Mouse (Mus musculus) neural tube, embryonic 11.5 days (tissue): ENCODE results near the gene Gm9936. TPM values are rescaled to one million over a fixed set of nuclear protein-coding genes. Genes with fewer than 3 reads are reported as not detected.

Experiments
- ATAC-seq: fragments of 200-750 bp; cut with Nextera tagmentation; 2 replicates; pipeline ENCODE4 v1.8.0; 2017; ENCODE audit warnings: moderate number of reproducible peaks, mild to moderate bottlenecking, moderate TSS enrichment, moderate library complexity; ENCODE audit not compliant: insufficient read depth, low FRiP score, low TSS enrichment
- DNase-seq: peaks from one replicate; pipeline ENCODE4 v3.0.0-alpha.2; 2015; ENCODE audit warnings: low spot score
- H3K27ac ChIP-seq: fragments of 300-500 bp; sonication (generic); 2 replicates; pipeline ENCODE4 v1.5.1; 2014; ENCODE audit warnings: low read depth, mild to moderate bottlenecking, low read length
- H3K27me3 ChIP-seq: fragments of 300-500 bp; sonication (generic); 2 replicates; pipeline ENCODE4 v1.6.1; 2014; ENCODE audit warnings: mild to moderate bottlenecking, low read length, mixed read lengths; ENCODE audit not compliant: control insufficient read depth, insufficient read depth
- H3K36me3 ChIP-seq: fragments of 300-500 bp; sonication (generic); 2 replicates; pipeline ENCODE4 v1.6.1; 2014; ENCODE audit warnings: mild to moderate bottlenecking, low read length, moderate library complexity, mixed read lengths; ENCODE audit not compliant: control insufficient read depth, insufficient read depth
- H3K4me1 ChIP-seq: fragments of 300-500 bp; sonication (generic); 2 replicates; pipeline ENCODE4 v1.6.1; 2014; ENCODE audit warnings: low read length, mixed read lengths; ENCODE audit not compliant: control insufficient read depth, insufficient read depth
- H3K4me2 ChIP-seq: fragments of 300-500 bp; sonication (generic); 2 replicates; pipeline ENCODE4 v1.6.1; 2014; ENCODE audit warnings: low read depth, mild to moderate bottlenecking, moderate library complexity
- H3K4me3 ChIP-seq: fragments of 300-500 bp; sonication (generic); 2 replicates; pipeline ENCODE4 v1.5.1; 2014; ENCODE audit warnings: low read depth, low read length
- H3K9ac ChIP-seq: fragments of 300-500 bp; sonication (generic); 2 replicates; pipeline ENCODE4 v1.6.1; 2014; ENCODE audit warnings: mild to moderate bottlenecking, low read length
- H3K9me3 ChIP-seq: fragments of 300-500 bp; sonication (generic); 2 replicates; pipeline ENCODE4 v1.6.1; 2016; ENCODE audit warnings: low read length; ENCODE audit not compliant: control insufficient read depth
- WGBS: fragments of 180-500 bp; shearing (Covaris S2); extraction: QIAGEN DNeasy Blood & Tissue Kit; methylation state at CpG from one replicate; pipeline ENCODE4 v1.1.7; 2014; 5-methylcytosine and 5-hydroxymethylcytosine counted together
- polyA plus RNA-seq: library from polyadenylated mRNA; unstranded; fragments of >200 nt; fragmentation: Nextera tagmentation; extraction: Ambion mirVana; gene quantifications from 2 replicates; pipeline ENCODE4 v1.2.1, GENCODE M21; 2014

Gm9936 gene
- polyA plus RNA-seq: 0.39 and 0.54 TPM in 2 replicates

DNA sequence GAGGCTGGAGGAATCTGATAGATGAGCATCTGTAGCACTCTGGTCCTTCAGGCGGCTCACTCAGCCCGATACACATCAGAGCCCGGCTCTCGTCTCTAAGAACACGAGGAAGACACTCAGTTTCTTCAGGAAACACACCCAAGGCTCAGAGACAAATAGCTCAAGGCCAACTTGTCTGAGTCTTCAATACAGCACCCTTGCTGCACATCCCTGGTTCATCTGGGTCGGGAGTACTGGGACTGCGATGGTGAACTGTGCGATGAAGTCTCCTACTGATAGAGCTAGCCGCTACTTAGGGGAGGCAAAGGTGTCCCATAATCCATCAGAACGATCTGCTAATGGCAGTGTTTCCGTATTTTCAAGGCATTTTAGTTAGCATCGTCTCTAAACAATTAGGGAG is at the start of gene Gm9936:
TSS of gene Gm9936 (minus strand) at position 101 of the 400 bp plus-strand sequence.
- Histone ChIP-seq H3K27ac (no peak within 1 kb of the TSS), H3K4me1 (no peaks in the 10 kb centered on the region), H3K9ac (peak within 1 kb of the TSS; percentile 53), H3K36me3 (no peaks in the 10 kb centered on the region), H3K27me3 (no peaks in the 10 kb centered on the region), H3K4me2 (peak within 1 kb of the TSS; percentile 53), H3K9me3 (no peaks in the 10 kb centered on the region), H3K4me3 (peak within 1 kb of the TSS; percentile 27)
- 82% methylated on average over 12 of the region's 12 CpGs for WGBS
- ATAC-seq (no peak), DNase-seq (no peak)

DNA sequence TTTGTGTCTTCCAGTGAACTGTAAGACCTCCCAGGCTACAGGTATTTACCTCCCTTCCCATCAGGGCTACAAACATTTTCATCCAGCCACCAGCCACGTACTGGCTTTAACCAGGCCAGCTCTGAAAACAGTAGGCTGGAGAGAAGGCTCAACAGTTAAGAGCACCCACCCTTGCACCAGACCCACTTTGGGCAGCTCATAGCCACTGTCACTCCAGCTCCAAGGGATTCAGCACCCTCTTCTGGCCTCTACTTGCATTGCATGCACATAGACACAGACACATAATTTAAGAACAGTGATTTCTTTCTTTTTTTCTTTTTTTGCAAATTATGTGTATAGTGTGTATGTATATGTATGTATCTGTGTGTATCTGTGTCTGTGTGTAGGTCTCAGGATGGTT is 43.9 kb upstream of the Gm9936 start:
- Histone ChIP-seq H3K4me2 (no peak overlapping the region), H3K27ac (no peak overlapping the region), H3K4me1 (no peaks in the 10 kb centered on the region), H3K4me3 (no peak overlapping the region), H3K9me3 (0 out of 2 replicates have a peak, but pooled peaks cover 3% of the 10 kb centered on the region), H3K36me3 (no peaks in the 10 kb centered on the region), H3K27me3 (no peaks in the 10 kb centered on the region), H3K9ac (no peak overlapping the region)
- WGBS: 43% methylated on average over 1 of the region's 1 CpGs
- ATAC-seq: no peak
- DNase-seq: peak; percentile 59

DNA sequence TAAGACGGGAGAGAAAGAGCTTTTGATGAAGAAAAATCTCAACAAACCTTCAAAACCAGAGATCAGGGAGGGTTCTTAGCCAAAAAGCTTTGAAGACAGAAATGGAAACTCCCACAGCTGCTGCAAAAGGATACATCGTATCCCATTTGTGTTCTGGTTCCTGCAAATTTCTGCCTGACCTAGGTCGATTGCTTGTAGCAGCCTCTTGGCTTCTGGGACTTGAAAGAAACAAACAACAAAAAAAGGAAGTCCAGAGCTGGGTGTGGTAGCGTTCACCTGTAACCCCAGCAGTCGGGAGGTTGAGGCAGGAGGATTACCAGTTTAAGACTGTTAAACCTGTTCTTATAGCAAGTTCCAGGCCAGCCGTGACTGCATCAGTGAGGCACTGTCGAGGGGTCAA is 40.4 kb upstream of the Gm9936 start:
- H3K4me1 ChIP-seq: no peaks in the 10 kb centered on the region
- WGBS: 81% methylated on average over 7 of the region's 7 CpGs
- H3K27me3 ChIP-seq: no peaks in the 10 kb centered on the region
- H3K9me3 ChIP-seq: no peaks in the 10 kb centered on the region
- no peaks in the 10 kb centered on the region for H3K36me3 ChIP-seq
- no peak overlapping the region for H3K4me2 ChIP-seq
- no peak overlapping the region for H3K27ac ChIP-seq
- no peak for ATAC-seq
- H3K4me3 ChIP-seq: no peak overlapping the region
- H3K9ac ChIP-seq: no peak overlapping the region
- no peak for DNase-seq

DNA sequence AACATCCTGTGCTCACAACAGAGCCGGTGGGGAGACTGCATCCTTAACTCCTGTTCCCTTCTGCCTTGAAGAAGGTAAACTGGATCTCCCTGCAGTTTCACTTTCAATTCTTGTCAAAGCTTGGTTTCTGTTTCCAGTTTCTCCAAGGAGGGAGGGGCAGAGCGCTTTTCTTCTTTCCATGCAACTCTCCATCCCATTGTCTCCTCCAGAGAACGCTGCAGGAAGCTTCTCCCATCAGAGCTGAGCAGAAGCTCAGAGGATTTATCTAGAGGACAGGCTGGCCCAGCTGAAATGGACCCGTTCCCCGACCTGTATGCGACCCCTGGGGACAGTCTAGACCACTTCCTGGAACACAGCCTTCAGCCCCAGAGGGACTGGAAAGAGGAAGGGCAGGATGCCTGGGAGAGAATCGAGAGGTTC is 38.9 kb upstream of the Gm9936 start:
- no peak for ATAC-seq
- H3K9me3 ChIP-seq: no peaks in the 10 kb centered on the region
- WGBS: 21% methylated on average over 7 of the region's 7 CpGs
- H3K9ac ChIP-seq: no peak overlapping the region
- no peak overlapping the region for H3K4me2 ChIP-seq
- H3K27ac ChIP-seq: no peak overlapping the region
- no peak for DNase-seq
- no peak overlapping the region for H3K4me3 ChIP-seq
- H3K4me1 ChIP-seq: no peaks in the 10 kb centered on the region
- no peaks in the 10 kb centered on the region for H3K36me3 ChIP-seq
- no peaks in the 10 kb centered on the region for H3K27me3 ChIP-seq

DNA sequence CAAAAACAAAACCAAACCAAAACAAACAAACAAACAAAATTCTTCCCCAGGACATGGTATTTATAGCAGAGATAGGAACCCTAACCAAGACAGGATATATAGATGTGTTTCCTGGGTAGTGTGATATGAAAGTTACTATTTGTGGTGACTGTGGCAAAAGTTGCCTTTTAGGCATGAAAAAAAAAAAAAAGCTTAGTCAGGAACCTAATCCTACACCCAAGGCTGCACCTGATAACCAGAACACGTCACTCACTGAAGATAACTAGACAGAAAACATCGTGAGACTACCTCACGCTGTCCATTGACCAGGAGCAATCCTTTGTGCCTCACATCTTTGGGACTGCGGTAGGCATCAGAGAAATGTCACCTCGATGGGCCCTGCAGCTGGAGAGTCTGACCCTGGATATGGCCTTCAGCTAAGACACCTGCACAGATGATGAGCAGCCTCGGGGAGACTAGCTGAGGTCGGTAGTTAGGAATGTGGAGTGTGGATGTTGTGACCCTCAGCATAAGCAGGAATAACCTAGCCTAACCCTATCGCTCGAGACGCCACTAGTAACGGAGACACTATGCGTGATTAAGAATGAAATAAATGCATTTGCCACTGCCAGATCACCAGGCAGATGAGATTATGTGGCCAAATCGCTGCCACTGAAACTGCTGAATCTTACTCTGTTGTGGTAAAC is 38.3 kb upstream of the Gm9936 start, which contains the start of gene Oasl2:
TSS of gene Oasl2 (plus strand) at position 249 of the 686 bp plus-strand sequence.
- H3K27ac ChIP-seq: no peak within 1 kb of the TSS
- DNase-seq (no peak), ATAC-seq (no peak)
- no peak within 1 kb of the TSS for H3K4me3 ChIP-seq
- no peaks in the 10 kb centered on the region for H3K27me3 ChIP-seq
- no peak within 1 kb of the TSS for H3K4me2 ChIP-seq
- 70% methylated on average over 13 of the region's 13 CpGs for WGBS
- no peaks in the 10 kb centered on the region for H3K36me3 ChIP-seq
- H3K9ac ChIP-seq: no peak within 1 kb of the TSS
- no peaks in the 10 kb centered on the region for H3K4me1 ChIP-seq
- no peaks in the 10 kb centered on the region for H3K9me3 ChIP-seq

DNA sequence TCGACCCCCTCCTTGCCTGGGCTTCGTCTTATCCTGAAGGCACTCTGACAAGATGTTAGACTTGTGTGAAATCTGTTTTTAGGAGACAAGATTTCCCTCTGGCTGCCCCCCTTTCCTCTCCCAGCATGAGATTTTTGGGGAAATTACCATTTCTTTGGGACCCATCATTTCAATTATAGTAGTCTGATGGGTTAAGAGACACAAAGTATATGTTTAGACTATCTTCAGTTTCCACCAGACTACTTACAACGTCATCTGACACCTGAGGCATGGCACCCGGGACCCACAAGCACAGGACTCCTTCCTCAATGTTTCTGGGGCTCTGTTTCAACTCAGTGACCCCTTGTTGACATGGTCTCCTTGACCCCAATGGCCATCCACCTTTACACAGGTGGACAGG is 37.1 kb upstream of the Gm9936 start:
- H3K4me1 ChIP-seq: no peaks in the 10 kb centered on the region
- ATAC-seq: no peak
- H3K4me3 ChIP-seq: no peak overlapping the region
- no peak overlapping the region for H3K4me2 ChIP-seq
- H3K36me3 ChIP-seq: no peaks in the 10 kb centered on the region
- no peak for DNase-seq
- H3K9ac ChIP-seq: no peak overlapping the region
- WGBS: 92% methylated on average over 4 of the region's 4 CpGs
- H3K27ac ChIP-seq: no peak overlapping the region
- no peaks in the 10 kb centered on the region for H3K27me3 ChIP-seq
- H3K9me3 ChIP-seq: no peaks in the 10 kb centered on the region

DNA sequence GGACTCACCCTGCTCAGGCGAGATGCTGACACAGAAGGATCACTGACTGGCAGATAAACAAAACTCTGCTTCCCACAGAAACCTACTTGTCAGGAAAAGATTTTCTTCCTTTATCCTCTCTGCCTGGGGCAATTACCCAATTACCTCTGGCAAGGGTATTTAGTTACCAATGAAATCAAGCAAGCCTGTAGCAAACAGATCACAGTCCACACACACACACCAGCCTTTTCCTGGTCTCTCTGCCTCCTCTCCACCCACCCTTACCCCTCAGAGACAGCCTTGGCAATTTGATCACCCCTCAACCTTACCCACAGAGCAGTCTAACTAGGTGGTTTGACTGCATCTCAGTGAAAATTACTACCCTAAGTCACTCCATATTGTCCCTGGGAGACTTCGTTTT is 30.5 kb upstream of the Gm9936 start:
- Histone ChIP-seq H3K4me3 (no peak overlapping the region), H3K27ac (no peak overlapping the region), H3K4me1 (no peaks in the 10 kb centered on the region), H3K27me3 (no peaks in the 10 kb centered on the region), H3K4me2 (no peak overlapping the region), H3K9ac (no peak overlapping the region), H3K36me3 (no peaks in the 10 kb centered on the region), H3K9me3 (no peaks in the 10 kb centered on the region)
- 93% methylated on average over 2 of the region's 2 CpGs for WGBS
- ATAC-seq (no peak), DNase-seq (no peak)

DNA sequence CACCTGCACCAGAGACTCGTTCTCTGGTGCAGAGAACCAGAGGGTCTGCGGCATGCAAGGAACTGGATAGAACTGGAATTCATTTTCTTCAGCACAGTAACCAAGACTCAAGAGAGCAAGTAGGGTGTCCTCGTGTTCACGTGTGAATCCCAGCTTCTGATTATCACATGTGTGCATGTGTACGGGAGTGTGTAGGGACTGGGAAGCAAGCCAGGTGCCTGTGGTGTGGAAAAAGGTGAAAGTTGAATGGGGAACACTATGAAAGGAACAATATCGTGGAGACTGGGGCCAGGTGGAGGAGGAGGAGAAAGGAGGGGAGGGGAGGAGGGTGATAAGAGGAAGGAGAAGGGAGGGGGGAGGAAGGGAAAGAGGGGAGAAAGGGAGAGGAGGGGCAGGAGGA is 28.3 kb upstream of the Gm9936 start:
- no peaks in the 10 kb centered on the region for H3K36me3 ChIP-seq
- no peaks in the 10 kb centered on the region for H3K9me3 ChIP-seq
- H3K4me1 ChIP-seq: no peaks in the 10 kb centered on the region
- no peak overlapping the region for H3K4me2 ChIP-seq
- DNase-seq: no peak
- whole genome bisulfite sequencing: 92% methylated on average over 6 of the region's 6 CpGs
- ATAC-seq: no peak
- H3K27me3 ChIP-seq: no peaks in the 10 kb centered on the region
- no peak overlapping the region for H3K9ac ChIP-seq
- H3K4me3 ChIP-seq: no peak overlapping the region
- no peak overlapping the region for H3K27ac ChIP-seq

DNA sequence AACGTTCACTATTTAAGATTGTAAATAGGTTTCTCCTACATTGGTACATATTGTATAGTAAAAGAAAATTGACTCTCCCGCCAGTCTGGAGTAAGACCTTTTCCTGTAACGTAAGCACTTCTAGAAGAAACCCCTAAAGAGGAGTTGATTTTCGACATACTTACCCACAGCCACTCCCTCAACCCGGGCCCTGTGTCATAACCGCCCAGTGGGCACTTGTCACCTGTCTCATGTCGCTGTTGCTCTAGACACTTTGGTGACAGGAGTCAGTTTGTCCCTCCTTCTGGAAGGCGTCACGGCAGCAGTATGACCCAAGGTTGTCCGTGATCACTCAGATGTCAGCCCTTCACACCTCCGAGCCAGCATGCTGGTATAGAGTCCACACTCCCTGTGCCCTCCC is 24.5 kb upstream of the Gm9936 start:
- DNase-seq: no peak
- H3K4me1 ChIP-seq: no peaks in the 10 kb centered on the region
- no peaks in the 10 kb centered on the region for H3K27me3 ChIP-seq

More for the DNA sequence above, 24.5 kb upstream of the Gm9936 start:
- Histone ChIP-seq H3K4me3 (no peak overlapping the region), H3K4me2 (no peak overlapping the region), H3K9ac (no peak overlapping the region), H3K9me3 (no peaks in the 10 kb centered on the region), H3K36me3 (no peaks in the 10 kb centered on the region), H3K27ac (no peak overlapping the region)
- WGBS: 87% methylated on average over 11 of the region's 11 CpGs
- no peak for ATAC-seq
